Mouse (Mus musculus) stomach, embryonic 16.5 days (tissue): Measurements from ENCODE around the gene Hmga2. TPM values are rescaled to one million over a fixed set of nuclear protein-coding genes. Genes with fewer than 3 reads are reported as not detected.

Experiments
- microRNA counts: library from miRNA; unstranded; fragments of <30 nt; microRNA quantifications from one replicate; lab custom pipeline; 2016
- microRNA-seq: library from miRNA; unstranded; fragments of <30 nt; microRNA quantifications from one replicate; pipeline ENCODE4, GENCODE M21; 2016
- polyA plus RNA-seq: library from polyadenylated mRNA; unstranded; fragments of >200 nt; fragmentation: Nextera tagmentation; extraction: Ambion mirVana; gene quantifications from 2 replicates; pipeline ENCODE4 v1.2.1, GENCODE M21; 2015

Gene Hmga2
- polyA plus RNA-seq, 1 experiment from 2014 or later, result 17.7 TPM

MicroRNAs within 50 kb of the gene (microRNA counts, 519-probe panel; counts per million panel counts)
- microRNA mmu-miR-763 (lab: Ali Mortazavi, UCI), result not detected

Small RNA genes within 50 kb of the gene (microRNA-seq; reads per million reads assigned to microRNA genes)
- not detected for gene Mir763

Other genes with a start within 250 kb of the Hmga2 start
- gene Llph, start 249.4 kb downstream of the Hmga2 start, polyA plus RNA-seq, result 50.3 and 53.7 TPM in 2 replicates